Mouse (Mus musculus) gastrocnemius, postnatal 36 days (tissue): ENCODE measurements around the gene Il10rb. TPM values are rescaled to one million over a fixed set of nuclear protein-coding genes. Genes with fewer than 3 reads are reported as not detected.
A peak's percentile ranks its signal among the peaks of the same experiment; 100 is the strongest.
"Not testable (repeated sequence)": the region's sequence is repeated elsewhere in the genome, so short reads cannot be mapped to it uniquely, and the experiment has no call there.

Experiments
- DNase-seq, 2 experiments: peaks; one replicate each; pipeline ENCODE4 v3.0.0; 2022
- intact Hi-C: fragments of 180-260 bp; cut with DNase I; formaldehyde crosslinking; loops from one replicate; pipeline ENCODE4 v1.15.1; 2025
- total RNA-seq, 2 experiments: library from RNA; stranded (reverse); gene quantifications; 2 replicates each; pipeline ENCODE4 v1.2.3; 2021

The Il10rb gene
- total RNA-seq, 2 experiments from 2014 or later = 6.6 to 6.7 TPM

DNA sequence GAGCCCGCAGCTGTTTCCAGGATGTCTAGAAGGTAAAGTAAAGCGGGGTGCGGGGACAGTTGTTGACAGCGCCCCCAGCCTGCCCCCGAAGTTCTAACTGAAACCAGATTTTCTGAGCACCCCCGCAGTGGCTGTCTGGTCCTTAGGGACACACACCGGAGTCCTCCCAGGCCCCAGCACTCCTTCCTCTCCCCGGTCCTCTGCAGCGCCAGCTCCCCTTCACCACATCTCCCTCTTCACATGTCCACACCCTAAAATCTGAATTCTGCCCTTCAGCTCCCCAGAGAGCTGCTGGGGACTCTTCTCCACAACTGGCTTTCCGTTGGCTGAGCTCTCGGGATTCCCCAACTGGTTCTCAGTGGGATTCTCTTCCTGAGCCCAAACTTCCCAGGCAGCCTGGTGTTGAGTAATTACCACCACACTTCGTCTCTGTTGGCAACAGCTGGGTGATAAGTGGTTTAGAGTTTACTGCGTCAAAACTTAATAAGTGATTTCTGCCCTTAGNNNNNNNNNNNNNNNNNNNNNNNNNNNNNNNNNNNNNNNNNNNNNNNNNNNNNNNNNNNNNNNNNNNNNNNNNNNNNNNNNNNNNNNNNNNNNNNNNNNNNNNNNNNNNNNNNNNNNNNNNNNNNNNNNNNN lies 739 bp downstream of the Il10rb start:
- intact Hi-C loops = no loop called here
- no peak for DNase-seq

DNA sequence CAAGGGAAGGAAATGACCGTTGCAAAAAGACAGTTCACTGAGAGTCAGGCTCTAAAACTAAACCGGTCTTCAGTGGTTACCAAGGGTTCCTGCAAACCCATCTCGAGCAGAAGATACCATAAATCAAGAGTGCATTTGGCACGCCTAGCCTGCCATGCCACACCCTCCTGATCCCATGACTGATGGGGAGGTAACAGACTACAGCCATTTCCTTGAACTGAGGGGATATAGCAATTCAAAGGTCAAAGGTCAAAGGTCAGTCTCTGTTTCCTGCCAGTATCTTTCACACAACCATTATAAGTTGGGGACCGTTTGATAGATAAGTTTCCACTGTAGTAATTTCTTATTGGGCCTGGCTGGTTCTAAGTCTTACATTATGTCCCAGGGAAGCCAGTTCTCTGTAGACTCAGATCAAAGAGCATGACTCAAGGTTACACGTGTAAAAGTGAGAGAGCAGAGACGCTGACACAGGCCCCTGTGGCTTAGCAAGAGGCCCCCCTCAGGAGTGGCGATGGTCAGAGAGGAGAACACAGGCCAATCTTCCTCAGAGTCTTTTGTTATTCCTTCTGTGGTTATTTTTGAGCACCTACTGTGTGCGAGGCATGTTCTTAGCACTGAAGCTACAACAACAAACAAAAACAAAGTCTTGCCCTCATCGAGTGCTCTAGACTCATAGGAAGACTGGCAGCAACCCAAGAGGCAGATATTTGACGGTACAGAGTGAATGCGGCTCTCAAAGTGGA lies 7.3 kb downstream of the Il10rb start:
- intact Hi-C loops = no loop called here
- DNase-seq = no peak

DNA sequence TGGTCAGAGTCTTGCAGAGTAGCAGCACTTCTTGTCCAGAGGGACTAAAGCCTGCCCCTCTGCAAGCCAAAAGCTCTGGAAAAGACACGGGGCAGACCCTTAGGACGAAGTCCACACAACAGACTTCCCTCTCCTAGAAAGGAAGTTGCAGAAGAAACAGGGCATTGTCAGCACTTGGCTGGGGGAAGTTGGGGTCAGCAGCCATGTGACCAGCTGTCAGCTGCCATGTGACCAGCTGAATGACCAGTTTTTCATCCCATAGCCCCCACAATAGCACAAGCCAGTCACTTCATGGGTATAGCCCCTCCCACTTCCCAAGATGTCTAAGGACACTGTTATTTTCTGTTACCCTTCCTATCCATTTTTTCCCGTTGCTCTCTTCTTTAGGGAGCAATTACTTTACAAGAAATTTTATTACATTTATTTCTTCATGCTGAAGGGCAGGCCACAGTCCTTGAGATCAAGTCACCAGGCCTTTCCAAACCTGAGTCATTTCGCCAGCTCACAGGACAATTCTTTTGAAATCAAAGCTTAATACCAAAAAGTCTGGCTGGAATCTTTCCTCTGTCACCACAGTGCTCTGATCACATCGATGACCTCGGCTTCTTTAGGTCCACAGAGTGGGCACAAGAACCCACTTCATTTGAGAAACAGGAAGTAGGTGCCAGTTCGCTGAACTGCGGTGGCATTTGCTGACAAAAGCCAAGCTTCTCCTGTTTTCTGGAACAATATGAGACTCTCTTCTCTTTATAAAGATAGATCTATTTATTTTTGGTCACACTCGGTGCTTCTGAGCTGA lies 9.6 kb downstream of the Il10rb start:
- no peak for DNase-seq
- intact Hi-C loops = no loop called here

DNA sequence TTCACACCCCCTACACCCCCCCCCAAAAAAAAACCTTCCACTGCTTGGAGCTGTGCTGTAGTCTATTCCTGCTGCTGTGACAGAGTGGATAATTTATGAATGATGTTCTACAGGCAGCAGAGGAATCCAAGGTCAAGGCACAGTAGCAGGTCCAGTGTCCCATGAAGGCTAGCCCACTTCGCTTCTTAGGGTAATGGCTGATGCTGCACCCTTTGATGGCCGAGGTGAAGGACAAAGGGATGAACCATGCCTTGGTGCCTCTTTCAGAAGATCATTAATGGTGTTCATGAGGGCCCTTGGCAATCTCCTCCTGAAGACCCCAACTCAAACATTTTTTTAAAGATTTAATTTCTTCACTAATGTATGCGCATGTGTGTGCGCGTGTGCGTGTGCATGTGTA lies 10.4 kb downstream of the Il10rb start:
- DNase-seq = no peak
- intact Hi-C loops = no loop called here

- no peak for DNase-seq
- intact Hi-C loops = no loop called here
Measured at GRCm38 (mm10) chr16:91416938-91417337, 11.0 kb downstream of the Il10rb start.

- intact Hi-C loops = no loop called here
Measured at GRCm38 (mm10) chr16:91418531-91418930, 12.6 kb downstream of the Il10rb start.

DNA sequence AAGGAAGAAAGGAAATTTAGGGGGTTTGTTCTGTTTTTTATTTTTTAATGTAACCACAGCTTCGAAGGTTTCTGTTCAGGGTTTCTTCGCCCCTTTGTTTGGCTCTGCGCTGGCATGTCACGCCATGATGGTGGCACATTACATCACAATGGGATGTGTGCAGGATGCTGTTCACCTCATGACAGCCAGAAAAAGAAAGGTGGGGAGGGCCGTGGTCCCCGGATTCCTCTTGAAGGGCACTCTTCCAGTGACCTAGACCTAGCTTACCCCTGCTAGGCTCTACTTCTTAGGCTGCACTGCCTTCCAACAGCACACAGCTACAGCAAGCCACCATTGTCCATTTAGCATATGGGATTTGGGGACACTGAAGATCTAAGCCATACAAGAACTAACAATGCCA lies 19.9 kb downstream of the Il10rb start:
- intact Hi-C loops = no loop called here
- no peak for DNase-seq

More at GRCm38 (mm10) chr16:91418531-91418930, 12.6 kb downstream of the Il10rb start:
- DNase-seq = no peak

DNA sequence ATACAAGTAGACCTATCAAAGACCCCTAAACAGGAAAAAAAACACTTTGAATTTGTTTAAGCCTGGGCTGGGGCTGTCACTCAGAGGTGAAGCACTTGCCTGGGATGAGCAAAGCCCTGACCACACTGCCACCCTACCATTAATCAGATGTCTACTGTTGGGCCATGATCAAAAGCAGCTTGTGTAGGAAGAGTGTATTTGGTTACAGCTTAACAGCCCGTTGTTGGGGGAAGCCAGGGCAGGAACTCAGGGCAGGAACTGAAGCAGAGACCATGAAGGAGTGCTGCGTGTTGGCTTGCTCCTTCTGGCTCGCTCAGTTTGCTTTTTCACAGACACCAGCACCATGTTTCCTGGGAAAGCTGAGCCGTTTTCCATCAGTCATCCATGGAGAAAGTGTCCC lies 20.6 kb downstream of the Il10rb start:
- DNase-seq = no peak
- intact Hi-C loops = no loop called here

DNA sequence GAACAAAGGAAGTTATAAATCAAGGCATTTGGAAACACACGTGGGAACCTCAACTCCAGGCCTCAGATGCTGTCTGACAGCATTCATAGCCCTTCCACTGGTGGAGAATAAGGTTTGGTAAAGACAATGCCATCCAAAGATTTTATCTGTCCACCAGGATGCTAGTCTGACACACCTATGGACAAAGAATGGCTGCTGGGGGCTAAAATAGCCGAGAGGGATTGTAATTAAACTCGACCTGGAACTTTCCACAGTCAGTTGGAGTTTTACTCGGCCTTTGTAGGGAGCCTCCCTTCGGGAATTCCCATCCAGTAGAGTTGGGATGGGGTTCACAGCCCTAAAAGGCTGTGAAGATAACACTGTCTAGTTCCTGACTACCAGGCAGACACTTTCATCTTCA lies 21.5 kb downstream of the Il10rb start:
- intact Hi-C loops = no loop called here
- no peak for DNase-seq

DNA sequence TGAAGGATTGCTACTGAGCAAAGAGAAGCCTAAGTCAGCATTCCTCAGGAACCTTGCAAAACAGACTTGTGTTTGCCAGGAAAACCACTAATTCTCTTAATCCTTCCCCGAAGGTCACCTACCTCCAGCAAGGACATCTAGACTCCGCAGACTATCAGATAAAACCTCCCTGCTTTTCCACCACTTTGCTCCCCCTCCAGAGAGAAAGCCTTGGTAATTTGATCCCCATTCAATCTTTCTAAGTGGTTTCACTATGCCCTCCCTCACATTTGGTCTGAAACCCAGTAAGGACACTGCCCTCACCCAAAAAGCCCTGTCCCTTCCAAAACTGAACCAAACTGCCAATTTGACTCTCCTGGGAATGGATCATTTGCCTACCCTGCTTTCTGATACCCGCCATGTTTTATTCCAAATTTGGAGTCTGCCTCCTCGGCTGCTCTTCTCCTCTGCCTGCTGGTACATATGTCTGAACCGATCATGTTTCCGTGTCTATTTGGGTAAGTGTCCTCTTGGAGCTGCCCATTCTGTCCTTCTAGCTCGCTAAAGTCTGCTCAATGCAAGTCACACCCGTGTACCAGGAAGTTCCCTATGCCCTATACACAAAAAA lies 22.4 kb downstream of the Il10rb start:
- intact Hi-C loops = no loop called here
- DNase-seq = no peak

GRCm38 (mm10) chr16:91432720-91433328 lies 26.9 kb downstream of the Il10rb start:
- DNase-seq = no peak
- intact Hi-C loops = no loop called here

DNA sequence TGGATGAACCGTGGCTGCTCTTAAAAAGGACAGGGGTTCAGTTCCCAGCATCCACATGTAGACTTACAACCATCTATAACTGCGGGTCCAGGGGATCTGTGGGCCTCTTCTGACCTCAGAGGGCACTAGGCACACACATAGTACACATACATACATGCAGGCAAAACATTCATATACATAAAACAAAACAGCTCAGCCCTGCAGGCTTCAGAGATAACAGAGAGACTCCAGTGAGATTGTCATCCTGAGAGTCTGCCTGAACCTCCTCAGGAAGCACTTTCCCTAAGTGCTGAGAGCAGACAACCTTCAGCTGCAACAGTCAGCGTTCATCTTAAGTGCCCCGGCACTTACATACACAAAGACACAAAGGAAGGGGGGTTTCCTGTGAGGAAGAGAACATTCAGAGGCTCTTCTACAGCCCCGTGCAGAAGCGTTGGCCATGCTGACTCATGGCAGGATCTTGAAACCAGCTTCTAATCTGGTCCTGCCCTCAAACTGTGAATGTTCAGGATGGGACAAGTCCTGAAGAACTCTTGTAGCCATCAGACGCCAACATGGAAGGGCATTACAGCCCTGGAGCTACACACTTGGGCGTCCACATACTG lies 27.5 kb downstream of the Il10rb start:
- intact Hi-C loops = no loop called here
- no peak for DNase-seq

DNA sequence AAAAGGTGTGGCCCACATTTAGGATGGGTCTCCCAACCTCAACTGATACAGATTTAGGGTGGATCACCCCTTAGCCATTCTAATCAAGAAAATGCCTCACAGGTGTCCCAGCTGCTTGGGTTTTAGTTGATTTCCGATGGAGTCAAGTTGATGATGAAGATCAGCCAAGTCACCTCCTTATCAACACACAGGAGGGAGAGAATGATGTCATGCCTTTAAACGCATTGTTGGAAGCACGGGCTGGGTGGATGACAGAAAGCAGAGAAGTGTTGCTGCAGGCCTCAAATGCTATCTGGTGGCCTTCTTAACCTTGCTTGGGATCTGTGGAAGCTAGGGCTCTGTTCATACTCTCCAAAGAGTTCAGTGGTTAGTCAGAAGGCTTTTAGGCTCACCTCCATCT lies 28.2 kb downstream of the Il10rb start:
- intact Hi-C loops = no loop called here
- DNase-seq = no peak

DNA sequence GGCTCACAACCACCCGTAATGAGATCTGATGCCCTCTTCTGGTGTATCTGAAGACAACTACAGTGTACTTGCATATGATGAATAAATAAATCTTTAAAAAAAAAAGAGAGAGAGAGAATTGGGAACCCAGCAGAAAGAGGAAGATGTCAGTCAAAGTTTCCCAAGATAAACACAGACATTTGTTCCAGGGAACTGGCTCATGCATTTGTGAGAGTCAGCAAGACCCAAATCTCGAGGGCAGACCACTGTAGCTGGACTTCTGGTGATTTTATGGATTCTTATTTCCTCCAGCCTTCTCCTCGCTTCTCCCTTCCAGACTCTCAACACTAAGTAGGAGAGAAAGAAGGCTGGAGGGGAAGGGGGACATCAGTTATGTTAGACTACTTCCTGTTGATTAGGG lies 32.1 kb downstream of the Il10rb start:
- no peak for DNase-seq
- intact Hi-C loops = no loop called here

DNA sequence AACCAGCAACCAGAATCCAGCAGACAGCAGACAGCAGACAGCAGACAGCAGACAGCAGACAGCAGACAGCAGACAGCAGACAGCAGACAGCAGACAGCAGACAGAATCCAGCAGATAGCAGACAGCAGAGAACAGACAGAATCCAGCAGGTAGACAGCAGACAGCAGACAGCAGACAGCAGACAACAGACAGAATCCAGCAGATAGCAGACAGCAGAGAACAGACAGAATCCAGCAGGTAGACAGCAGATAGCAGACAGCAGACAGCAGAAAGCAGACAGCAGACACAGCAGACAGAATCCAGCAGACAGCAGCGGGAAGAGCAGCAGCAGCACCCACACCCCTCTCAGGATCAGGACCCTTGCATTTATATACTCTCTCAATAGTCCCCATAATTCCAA lies 32.6 kb downstream of the Il10rb start:
- DNase-seq, intact Hi-C loops: not testable (repeated sequence)

DNA sequence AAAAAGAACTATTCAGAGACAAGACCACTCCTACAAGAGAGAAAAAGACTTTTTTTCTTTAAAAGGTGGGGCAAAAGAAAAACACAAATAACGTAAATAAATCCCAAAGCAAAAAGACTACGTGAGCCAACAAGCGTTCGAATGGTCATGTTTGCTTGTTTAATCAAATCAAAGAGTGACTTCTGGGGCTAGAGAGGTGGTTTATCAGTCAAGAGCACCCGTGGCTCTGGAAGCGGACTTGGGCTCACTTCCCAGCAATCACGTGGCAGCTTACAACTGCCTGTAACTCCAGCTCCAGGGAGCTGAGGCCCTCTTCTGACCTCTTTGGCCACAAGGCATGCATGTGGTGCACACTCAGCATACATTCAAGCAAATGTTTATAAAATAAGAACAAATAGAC lies 35.4 kb downstream of the Il10rb start:
- peak; percentile 40 to 41 for DNase-seq
- intact Hi-C loops = loop anchor here (5.0 kb wide), 1 partner anchor 84 kb away; no protein-coding TSS in a partner anchor

DNA sequence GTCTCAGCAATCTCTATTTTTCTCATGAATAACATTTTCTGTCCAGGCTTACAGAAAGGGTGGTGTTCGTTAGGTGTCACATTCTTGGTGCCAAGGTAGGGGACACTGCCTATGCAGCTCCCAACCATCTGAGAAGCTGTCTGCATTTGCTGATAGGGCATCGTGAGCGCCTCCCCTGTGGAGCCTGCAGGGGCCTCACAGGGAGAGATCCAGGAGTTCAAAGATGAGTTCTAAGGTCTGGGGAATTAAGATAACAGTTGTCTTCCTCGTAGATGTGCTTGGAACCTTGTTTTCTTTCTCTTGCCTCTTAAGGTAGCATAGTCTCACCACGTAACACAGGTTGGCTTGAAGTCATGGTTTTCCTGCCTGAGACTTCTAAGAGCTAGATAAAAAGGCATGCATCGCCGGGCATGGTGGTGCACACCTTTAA lies 35.9 kb downstream of the Il10rb start:
- intact Hi-C loops = loop anchor here (5.0 kb wide), 1 partner anchor 85 kb away; no protein-coding TSS in a partner anchor

GRCm38 (mm10) chr16:91442446-91442845 lies 36.5 kb downstream of the Il10rb start:
- no peak for DNase-seq
- intact Hi-C loops = loop anchor here (5.0 kb wide), 1 partner anchor 85 kb away; no protein-coding TSS in a partner anchor

More for the DNA sequence above, 35.9 kb downstream of the Il10rb start:
- DNase-seq = no peak

- DNase-seq = no peak
- intact Hi-C loops = loop anchor here (5.0 kb wide), 1 partner anchor 86 kb away; no protein-coding TSS in a partner anchor
Measured at GRCm38 (mm10) chr16:91443211-91443611, 37.2 kb downstream of the Il10rb start.

DNA sequence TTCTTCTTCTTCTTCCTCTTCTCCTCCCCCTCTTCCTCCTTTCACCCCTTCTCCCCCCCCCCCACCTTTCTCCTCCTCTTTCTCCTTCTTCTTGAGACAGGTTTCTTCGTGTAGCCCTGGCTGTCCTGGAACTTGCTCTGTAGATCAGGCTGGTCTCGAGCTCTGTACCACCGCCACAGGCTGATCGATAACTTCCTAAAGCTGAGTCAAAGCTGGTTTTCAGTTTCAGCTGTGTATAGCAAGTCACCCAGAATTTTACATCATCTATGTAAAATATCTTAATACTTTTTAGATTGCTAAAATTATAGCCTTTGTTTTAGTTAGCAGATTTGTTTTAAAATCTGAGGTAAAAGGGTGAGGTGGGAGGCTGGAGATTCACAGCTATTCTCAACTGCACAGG lies 38.9 kb downstream of the Il10rb start:
- no peak for DNase-seq
- intact Hi-C loops = loop anchor here (5.0 kb wide), 1 partner anchor 88 kb away; no protein-coding TSS in a partner anchor
